Mouse (Mus musculus): ENCODE data around the gene Wdr1.
A peak's percentile ranks its signal among the peaks of the same experiment; 100 is the strongest.
"Not testable (repeated sequence)": the region's sequence is repeated elsewhere in the genome, so short reads cannot be mapped to it uniquely, and the experiment has no call there.

The Wdr1 gene

GRCm38 (mm10) chr5:38563121-38563520 lies at the start of gene Wdr1:
Gene Wdr1, minus strand, starts transcription at chr5:38563221.
- no peak for DNase-seq (ENCODE audit: low spot score)

GRCm38 (mm10) chr5:38611118-38611517 lies 48.1 kb upstream of the Wdr1 start:
- no peak for DNase-seq (ENCODE audit: low spot score)

- not testable (repeated sequence) for DNase-seq (ENCODE audit: low spot score)
Observed at GRCm38 (mm10) chr5:38608219-38608618, 45.2 kb upstream of the Wdr1 start.

- DNase-seq (ENCODE audit: low spot score), result no peak
Observed at GRCm38 (mm10) chr5:38598647-38599304, 35.8 kb upstream of the Wdr1 start.

DNA sequence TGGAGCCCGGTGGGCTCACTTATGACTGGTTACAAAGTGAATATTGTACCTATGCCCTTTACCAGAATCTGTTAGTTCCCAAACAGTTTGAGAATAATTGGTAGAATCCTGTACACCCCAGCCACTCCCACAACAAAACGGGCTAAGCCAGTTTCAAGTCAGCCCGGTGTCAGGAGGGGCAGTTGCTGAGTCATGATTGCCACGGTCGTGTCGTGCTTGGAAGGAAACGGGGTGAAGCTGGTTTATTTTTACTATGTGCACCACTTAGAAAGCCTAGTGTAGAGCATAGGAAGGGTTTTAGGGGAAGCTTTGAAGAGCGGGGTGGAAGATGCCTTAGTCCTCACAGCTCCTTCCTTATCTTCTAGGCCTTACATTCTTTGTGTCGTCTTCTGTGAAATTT lies 25.9 kb upstream of the Wdr1 start:
- no peak for DNase-seq (ENCODE audit: low spot score)

DNA sequence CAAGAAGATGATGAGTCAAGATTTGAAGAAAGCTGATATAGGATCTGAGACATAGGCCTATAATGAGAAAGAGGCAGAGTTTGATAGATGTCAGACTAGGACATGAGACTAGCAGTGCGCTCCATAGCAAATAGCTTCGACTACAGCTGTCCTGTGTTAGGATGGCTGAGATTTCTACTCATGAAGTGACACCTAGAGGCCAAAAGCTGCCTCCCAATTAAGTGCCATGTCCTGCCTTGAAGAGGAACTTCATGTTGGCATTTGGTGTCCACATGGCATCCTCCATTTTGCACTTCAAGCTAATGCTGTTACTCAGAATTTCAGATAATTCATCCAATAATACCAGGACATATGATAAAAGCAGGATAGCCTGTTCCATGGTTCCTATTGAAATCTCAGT lies 22.4 kb upstream of the Wdr1 start:
- no peak for DNase-seq (ENCODE audit: low spot score)

DNA sequence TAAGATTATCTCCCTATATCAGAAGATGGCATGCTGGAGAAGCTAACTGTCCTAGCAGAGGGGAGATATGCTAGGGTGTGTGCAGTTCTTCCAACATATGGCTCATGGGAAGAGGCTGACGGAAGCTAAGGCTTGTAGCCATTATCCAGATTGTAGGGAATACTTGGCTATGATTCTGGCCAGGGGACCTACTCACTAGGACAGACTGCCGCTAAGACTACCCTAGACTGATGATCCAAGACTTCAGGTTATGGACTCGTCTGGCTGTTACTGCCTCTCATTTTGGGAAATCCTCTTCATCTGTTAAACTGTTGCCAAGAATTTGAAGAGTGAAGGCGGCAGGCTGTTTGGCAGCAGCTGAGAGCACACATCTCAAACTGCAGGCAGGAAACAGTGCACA lies 20.0 kb upstream of the Wdr1 start:
- DNase-seq (ENCODE audit: low spot score), result no peak

DNA sequence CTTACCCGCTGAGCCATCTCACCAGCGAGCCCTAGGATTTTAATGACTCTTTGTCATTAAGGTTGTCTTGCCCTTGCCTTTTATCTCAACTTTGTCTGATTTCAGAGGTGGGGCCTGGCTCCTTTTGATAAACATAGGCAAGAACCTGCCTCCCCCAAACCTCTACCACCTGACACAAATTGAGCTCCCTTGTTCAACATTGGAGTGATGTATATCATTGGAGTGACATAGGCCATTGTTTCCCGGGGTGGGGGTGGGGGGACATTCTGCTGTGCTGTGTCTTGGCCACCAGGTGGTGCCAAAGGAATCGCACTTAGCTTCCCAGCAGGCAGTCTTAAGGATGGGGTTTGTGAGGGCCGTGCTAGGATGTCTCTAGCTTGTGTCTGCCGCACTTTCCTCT lies 17.7 kb upstream of the Wdr1 start:
- no peak for DNase-seq (ENCODE audit: low spot score)

DNA sequence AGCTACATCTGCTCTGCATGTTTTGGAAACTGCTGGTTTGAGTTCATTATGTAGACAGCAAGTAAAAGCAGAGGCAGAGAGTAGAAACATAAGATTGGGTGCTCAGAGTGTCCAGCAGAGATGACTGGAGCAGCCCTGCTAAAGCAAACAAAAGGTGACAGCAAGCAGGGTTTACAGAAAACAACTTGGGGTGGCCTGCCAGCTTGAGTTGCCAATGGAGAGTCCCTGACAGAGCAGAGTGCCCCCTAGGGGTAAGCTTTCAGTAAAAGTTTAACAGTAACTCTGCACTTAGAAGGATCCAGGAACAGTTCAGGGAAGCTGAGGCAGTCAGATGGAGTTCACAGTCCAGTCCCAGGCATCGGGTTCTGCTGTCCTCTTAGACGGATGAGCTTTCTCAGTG lies 7.9 kb upstream of the Wdr1 start:
- DNase-seq (ENCODE audit: low spot score), result no peak

GRCm38 (mm10) chr5:38568652-38569051 lies 5.6 kb upstream of the Wdr1 start:
- no peak for DNase-seq (ENCODE audit: low spot score)

GRCm38 (mm10) chr5:38564831-38565230 lies 1.8 kb upstream of the Wdr1 start:
- no peak for DNase-seq (ENCODE audit: low spot score)

DNA sequence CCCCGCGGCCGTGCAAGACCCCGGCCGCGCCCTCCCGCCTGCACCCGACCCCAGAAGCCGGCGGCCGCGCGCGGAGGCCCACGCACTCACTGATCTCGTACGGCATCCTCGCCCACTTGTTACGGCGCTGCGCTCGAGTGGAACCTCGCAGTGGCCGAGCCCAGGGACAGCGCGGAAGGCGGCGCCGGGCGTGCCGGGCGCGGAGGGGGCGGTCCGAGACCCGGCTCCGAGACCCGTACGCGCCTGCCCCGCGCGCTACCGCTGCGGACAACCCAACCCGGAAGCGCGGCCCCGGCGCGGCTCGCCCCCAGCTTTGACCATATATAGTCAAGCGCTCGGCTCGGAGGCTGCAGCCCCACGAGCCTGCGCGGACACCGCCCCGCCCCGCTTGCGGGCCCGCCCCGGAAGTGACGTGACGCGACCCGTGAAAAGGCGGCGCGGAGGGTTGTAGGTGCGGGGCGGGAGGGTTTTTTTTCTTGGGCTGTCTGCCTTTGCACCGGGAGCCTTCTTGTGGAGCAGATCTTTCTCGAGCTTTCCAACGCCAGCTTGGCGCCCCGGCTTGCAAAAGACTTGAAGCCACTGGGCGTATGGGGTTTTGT lies 1.5 kb downstream of the Wdr1 start:
- DNase-seq (ENCODE audit: low spot score), result peak; percentile 99

DNA sequence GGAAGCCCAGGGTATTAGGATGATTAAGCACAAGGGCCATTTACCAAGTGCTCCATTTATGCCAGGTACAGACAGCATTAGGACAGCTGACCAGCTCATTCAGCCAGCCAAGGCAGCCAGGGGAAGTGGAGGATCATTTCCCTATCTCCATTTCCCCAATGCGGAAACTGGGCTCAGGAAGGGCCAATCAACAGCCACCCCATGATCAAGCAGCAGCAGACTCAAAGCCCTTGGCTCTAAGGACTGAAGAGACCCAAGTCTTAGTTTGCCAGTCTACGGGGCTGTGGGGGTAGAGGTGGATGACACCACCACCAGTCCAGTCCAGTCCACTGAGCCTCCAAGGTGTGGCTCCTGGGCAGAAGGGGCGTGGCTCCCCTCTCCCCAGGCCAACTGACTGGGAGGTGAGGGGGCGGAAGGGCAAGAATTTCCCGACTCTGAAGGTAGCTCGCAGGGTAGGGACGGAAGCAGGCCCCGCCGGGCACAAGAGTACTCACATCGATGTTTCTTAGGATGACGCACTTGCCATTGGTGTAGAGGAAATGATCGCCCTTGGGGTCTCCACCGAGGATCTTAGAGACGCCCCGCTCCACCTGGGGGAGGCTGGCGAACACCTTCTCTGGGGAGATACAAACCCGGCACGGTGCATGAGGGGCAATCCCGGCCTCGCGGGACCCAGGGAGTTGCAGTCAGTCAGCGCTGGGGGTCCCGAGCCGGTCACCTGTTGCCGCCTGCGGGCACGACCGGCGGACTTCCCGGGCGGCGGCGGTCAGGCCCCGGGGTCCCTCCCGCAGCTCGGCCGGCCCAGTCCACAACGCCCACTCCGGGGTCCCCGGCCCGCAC lies 2.2 kb downstream of the Wdr1 start:
- DNase-seq (ENCODE audit: low spot score), result peak; percentile 10

DNA sequence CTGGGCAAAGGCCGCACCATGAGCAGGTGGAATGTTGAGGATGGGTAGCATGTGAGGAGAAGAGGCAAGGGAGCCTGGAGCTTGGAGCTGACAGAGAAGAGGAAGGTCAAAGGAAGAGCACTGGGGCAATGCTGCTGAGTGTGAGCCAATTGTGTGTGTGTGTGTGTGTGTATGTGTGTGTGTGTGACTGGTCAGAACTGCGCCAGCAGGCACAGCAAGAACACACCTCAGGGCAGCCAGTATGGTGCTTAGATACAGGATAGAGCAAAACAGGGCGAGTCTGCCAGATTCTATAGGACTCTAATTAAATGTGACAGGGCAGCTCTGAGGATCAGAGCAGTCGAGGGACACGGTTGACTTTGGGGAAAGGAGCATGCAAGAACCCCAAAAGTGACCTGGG lies 4.2 kb downstream of the Wdr1 start:
- no peak for DNase-seq (ENCODE audit: low spot score)

DNA sequence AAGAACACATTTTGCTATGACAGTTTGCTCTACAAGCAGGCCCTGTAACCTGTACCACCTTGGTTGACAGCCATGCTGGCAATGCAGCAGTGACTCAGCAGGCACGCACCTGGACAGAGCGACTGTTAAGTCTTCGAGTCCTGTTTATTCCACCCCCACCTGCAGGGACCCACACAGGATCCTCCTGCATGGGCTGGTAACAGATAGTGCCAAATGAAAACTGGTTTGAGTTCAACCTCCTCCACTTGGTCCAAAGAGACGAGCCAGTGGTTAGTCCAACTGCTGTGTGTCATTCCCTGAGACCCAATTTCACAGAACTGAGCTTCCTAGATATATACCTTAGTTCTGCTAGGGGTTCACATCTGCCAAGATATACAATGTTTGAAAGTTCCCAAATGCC lies 5.2 kb downstream of the Wdr1 start:
- no peak for DNase-seq (ENCODE audit: low spot score)

DNA sequence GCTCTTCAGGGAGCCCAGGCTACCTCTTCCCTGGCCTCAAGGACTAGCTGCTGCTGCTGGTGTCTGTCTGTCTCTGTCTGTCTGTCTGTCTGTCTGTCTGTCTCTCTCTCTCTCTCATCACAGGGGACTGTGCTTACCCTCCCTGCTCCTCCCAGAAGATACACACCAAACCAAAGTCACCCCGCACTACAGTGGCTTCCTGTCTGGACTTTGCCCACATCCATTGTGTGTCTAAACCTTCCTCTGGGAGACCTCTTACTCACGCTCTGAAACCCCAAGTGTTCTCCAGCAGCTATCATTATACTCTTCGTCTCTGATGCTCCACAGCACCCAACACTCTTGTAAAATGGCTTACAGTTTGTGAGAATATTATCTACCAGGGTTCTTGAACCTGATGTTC lies 6.6 kb downstream of the Wdr1 start:
- DNase-seq (ENCODE audit: low spot score), result no peak

DNA sequence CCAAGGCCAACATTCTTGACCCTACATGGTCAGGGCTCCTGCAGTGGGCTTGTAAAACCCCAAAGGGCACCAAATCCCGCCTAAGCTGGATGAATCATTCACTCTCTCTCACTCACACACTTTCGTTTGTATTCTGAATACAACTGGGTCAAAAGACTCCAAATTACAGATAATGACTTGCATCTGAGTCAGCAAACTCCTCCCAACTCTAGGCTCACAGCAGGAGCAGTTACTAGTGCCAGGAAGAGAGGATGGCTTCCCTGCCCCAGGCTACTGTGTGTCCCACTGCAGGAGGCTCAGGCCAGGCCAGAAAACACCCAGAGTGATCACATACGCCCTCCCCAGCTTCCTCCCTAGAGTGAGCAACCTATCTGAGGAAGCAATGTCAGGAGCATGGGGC lies 9.1 kb downstream of the Wdr1 start:
- DNase-seq (ENCODE audit: low spot score), result no peak

DNA sequence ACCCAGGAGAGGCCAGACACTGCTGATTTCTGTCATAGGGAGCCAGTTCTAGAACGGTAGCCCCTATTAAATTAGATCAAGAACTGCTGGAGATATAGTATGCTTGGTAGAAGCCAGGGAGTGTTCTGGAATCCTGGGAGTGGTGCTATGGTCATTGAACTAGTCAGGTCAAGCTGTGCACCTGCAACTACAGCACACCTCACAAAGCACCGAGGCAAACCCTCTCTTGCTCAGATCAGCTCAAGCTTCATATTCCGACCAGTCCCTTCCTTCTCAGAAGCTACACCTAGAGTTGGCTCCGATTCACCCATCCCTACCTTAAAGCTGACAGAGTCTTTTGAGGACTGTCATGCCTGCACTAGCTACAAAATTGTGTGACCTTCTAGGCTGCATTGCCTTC lies 9.5 kb downstream of the Wdr1 start:
- DNase-seq (ENCODE audit: low spot score), result no peak

DNA sequence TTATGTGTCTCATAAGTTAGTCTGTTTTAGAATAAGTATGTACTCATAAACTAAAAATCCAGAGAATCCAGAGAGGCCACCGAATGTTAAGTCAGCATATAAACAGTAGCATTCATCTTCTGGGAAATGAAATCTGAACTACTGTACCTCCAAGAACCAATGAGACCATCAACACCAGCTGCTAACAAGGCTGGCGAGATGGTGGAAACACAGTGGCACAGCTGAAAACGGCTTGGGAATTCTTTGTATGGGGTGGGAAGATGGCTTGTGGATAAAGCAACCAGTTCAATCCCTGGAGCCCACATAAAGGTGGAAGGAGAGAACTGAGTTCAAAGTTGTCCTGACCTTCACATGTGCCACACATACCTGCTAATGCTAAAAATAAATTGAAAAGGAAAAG lies 10.4 kb downstream of the Wdr1 start:
- DNase-seq (ENCODE audit: low spot score), result no peak

- DNase-seq (ENCODE audit: low spot score), result no peak
Observed at GRCm38 (mm10) chr5:38550221-38550768, 12.7 kb downstream of the Wdr1 start.

DNA sequence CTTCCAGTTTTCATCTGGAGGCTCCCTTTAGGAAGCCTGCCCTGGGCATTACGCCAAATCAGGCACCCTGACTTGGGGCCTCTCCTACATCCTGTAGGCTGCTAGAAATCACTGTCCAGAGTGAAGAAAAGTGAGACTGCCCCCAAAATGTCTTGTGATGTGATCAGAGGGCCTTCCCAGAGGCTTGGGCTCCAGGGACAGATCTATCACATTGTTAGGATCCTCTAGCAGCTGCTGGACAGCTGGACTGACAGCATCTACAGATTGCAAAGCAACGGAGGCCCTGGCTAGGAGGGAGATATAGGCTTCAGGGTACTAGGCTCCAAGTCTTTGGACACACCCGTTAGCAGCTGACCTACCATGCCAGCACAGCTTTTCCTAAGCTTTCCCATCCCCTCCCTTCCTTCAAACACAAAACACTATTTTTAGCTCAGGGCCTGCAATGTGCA lies 13.5 kb downstream of the Wdr1 start:
- DNase-seq (ENCODE audit: low spot score), result no peak

GRCm38 (mm10) chr5:38547375-38547774 lies 15.6 kb downstream of the Wdr1 start:
- DNase-seq (ENCODE audit: low spot score), result no peak
